Comparison of ENCODE assay signal across 10 mouse cellular contexts in genomic region chr15:103300560-103300959, GRCm38 (mm10). TPM values are rescaled to one million over a fixed set of nuclear protein-coding genes. Genes with fewer than 3 reads are reported as not detected.
A peak's percentile ranks its signal among the peaks of the same experiment; 100 is the strongest.
DNase-seq lines count a peak whose midpoint lies in the region; ATAC-seq and TF ChIP-seq lines count a peak whose summit lies in the region.
"Had no signal": no experiment of that assay in that cellular context is flagged by ENCODE, and none has a peak within 500 bp of the region (broad histone marks: within the 10 kb centered on the region; RNA-seq: fewer than 3 reads in every experiment).

No protein-coding gene starts in this region.

- H3K27ac ChIP-seq in layer of hippocampus, adult 2 months: peak overlapping the region; percentile 88
- H3K27ac ChIP-seq in forebrain, embryonic 10.5 days: peak overlapping the region; percentile 97
- 0 out of 2 replicates have a peak overlapping the region, but pooled peaks have one; percentile 1 for H3K27ac ChIP-seq in intestine, postnatal 0 days (ENCODE audit: low read depth, low read length)
- H3K27ac ChIP-seq in neural tube, embryonic 15.5 days (replicated peaks): peak overlapping the region; percentile 99

- no peak overlapping the region for H3K9ac ChIP-seq in intestine, postnatal 0 days (ENCODE audit: low read depth, low read length)
- H3K9ac ChIP-seq in neural tube, embryonic 15.5 days (replicated peaks): peak overlapping the region; percentile 31

- no peaks in the 10 kb centered on the region for H3K9me3 ChIP-seq in forebrain, embryonic 10.5 days
- no peaks in the 10 kb centered on the region for H3K9me3 ChIP-seq in intestine, postnatal 0 days (ENCODE audit: control insufficient read depth)
- H3K9me3 ChIP-seq in neural tube, embryonic 15.5 days (replicated peaks): no peaks in the 10 kb centered on the region
- H3K9me3 ChIP-seq: megakaryocyte, embryonic 14.5 days had no signal

- intact Hi-C loops in gastrocnemius, postnatal 36 days (cut with DNase I): no loop called here

- H3K36me3 ChIP-seq in forebrain, embryonic 10.5 days (replicated peaks): peaks cover 38% of the 10 kb centered on the region
- peaks cover 42% of the 10 kb centered on the region for H3K36me3 ChIP-seq in intestine, postnatal 0 days (ENCODE audit: control insufficient read depth, insufficient read depth)
- H3K36me3 ChIP-seq in neural tube, embryonic 15.5 days: no peaks in the 10 kb centered on the region

- no peak overlapping the region for H3K4me2 ChIP-seq in intestine, postnatal 0 days (replicated peaks; ENCODE audit: low read depth)
- peak overlapping the region; percentile 52 for H3K4me2 ChIP-seq in neural tube, embryonic 15.5 days

- peak overlapping the region; percentile 39 for H3K4me3 ChIP-seq in layer of hippocampus, adult 2 months
- peak overlapping the region; percentile 46 for H3K4me3 ChIP-seq in forebrain, embryonic 10.5 days
- H3K4me3 ChIP-seq in intestine, postnatal 0 days (ENCODE audit: low read depth, low read length): no peak overlapping the region
- 0 out of 2 replicates have a peak overlapping the region, but pooled peaks have one; percentile 19 for H3K4me3 ChIP-seq in neural tube, embryonic 15.5 days (replicated peaks)
- H3K4me3 ChIP-seq: megakaryocyte, embryonic 14.5 days had no signal

- no peaks in the 10 kb centered on the region for H3K27me3 ChIP-seq in forebrain, embryonic 10.5 days (ENCODE audit: poor library complexity, severe bottlenecking)
- no peaks in the 10 kb centered on the region for H3K27me3 ChIP-seq in intestine, postnatal 0 days (replicated peaks; ENCODE audit: control insufficient read depth, insufficient read depth, low read length)
- H3K27me3 ChIP-seq in neural tube, embryonic 15.5 days (replicated peaks): no peaks in the 10 kb centered on the region
- H3K27me3 ChIP-seq: Patski had no signal

- no peak for DNase-seq in layer of hippocampus, adult 2 months (ENCODE audit: low spot score in 2 of 2)
- DNase-seq in layer of hippocampus, adult 9-10 months (ENCODE audit: low spot score): no peak
- DNase-seq in forebrain, embryonic 10.5 days (ENCODE audit: extremely low spot score, low spot score): no peak
- no peak for DNase-seq in urinary bladder, postnatal 14 days (ENCODE audit: low spot score)
- DNase-seq in gastrocnemius, postnatal 36 days: no peak
- no peak for DNase-seq in adrenal gland, adult (ENCODE audit: inconsistent age in 2 of 2, low spot score in 1 of 2)

- H3K4me1 ChIP-seq in forebrain, embryonic 10.5 days: peaks cover 98% of the 10 kb centered on the region
- H3K4me1 ChIP-seq in intestine, postnatal 0 days (replicated peaks; ENCODE audit: control insufficient read depth, insufficient read depth, low read length): peaks cover 7% of the 10 kb centered on the region
- H3K4me1 ChIP-seq in neural tube, embryonic 15.5 days: peaks cover 94% of the 10 kb centered on the region

- TF ChIP-seq CTCF in layer of hippocampus, adult 2 months (conservative IDR thresholded peaks at IDR 0.05): no peak
- TF ChIP-seq CTCF in intestine, postnatal 0 days (IDR thresholded peaks at IDR 0.05; ENCODE audit: low read depth): no peak

- 2% methylated on average over 2 of the region's 2 CpGs for WGBS in forebrain, embryonic 10.5 days
- 41% methylated on average over 2 of the region's 2 CpGs for WGBS in intestine, postnatal 0 days
- WGBS in neural tube, embryonic 15.5 days: 3% methylated on average over 2 of the region's 2 CpGs

- ATAC-seq in intestine, postnatal 0 days: no peak
- peak; percentile 3; the same call in 1 of the 2 replicates for ATAC-seq in neural tube, embryonic 15.5 days (ENCODE audit: low FRiP score)
- ATAC-seq: Patski had no signal

RNA-seq across cellular contexts. Expression of gene Gpr84, which starts 9.9 kb away (rescaled TPM):
- under 1 TPM; 0.61 to 0.81 TPM for total RNA-seq in layer of hippocampus, adult 2 months (2021)
- 0.14 and 0.36 TPM in 2 replicates for polyA plus RNA-seq in forebrain, embryonic 10.5 days (2016; fragmentation: Nextera tagmentation; extraction: Ambion mirVana)
- not detected in 2 replicates for polyA plus RNA-seq in intestine, postnatal 0 days (2015; fragmentation: Nextera tagmentation; extraction: Ambion mirVana)
- 0.33 and 0.60 TPM in 2 replicates for polyA plus RNA-seq in neural tube, embryonic 15.5 days (2015; fragmentation: Nextera tagmentation; extraction: Ambion mirVana)
- total RNA-seq in gastrocnemius, postnatal 36 days (2021): not detected
- polyA plus RNA-seq: Patski had no signal

RNA-seq across cellular contexts. Expression of gene Copz1, which starts 28.0 kb away (rescaled TPM):
- 10 to 100 TPM; 91.0 to 96.2 TPM for total RNA-seq in layer of hippocampus, adult 2 months (2021)
- 279 and 280 TPM in 2 replicates for polyA plus RNA-seq in forebrain, embryonic 10.5 days (2016; fragmentation: Nextera tagmentation; extraction: Ambion mirVana)
- polyA plus RNA-seq in intestine, postnatal 0 days (2015; fragmentation: Nextera tagmentation; extraction: Ambion mirVana): 248 and 253 TPM in 2 replicates
- 190 and 207 TPM in 2 replicates for polyA plus RNA-seq in neural tube, embryonic 15.5 days (2015; fragmentation: Nextera tagmentation; extraction: Ambion mirVana)
- total RNA-seq in gastrocnemius, postnatal 36 days (2021): 10 to 100 TPM; 33.4 to 34.6 TPM

RNA-seq across cellular contexts. Expression of gene Zfp385a, which starts 39.3 kb away (rescaled TPM):
- 10 to 100 TPM; 40.8 to 42.2 TPM for total RNA-seq in layer of hippocampus, adult 2 months (2021)
- polyA plus RNA-seq in forebrain, embryonic 10.5 days (2016; fragmentation: Nextera tagmentation; extraction: Ambion mirVana): 23.1 and 23.6 TPM in 2 replicates
- polyA plus RNA-seq in intestine, postnatal 0 days (2015; fragmentation: Nextera tagmentation; extraction: Ambion mirVana): 2.9 and 3.1 TPM in 2 replicates
- 18.6 and 19.9 TPM in 2 replicates for polyA plus RNA-seq in neural tube, embryonic 15.5 days (2015; fragmentation: Nextera tagmentation; extraction: Ambion mirVana)
- 10 to 100 TPM in 1 of 2 experiments, 1 to 10 TPM in 1; 8.7 to 12.7 TPM for total RNA-seq in gastrocnemius, postnatal 36 days (2021)

RNA-seq across cellular contexts. Expression of gene Nfe2, which starts 42.4 kb away (rescaled TPM):
- total RNA-seq in layer of hippocampus, adult 2 months (2021): not detected
- polyA plus RNA-seq in forebrain, embryonic 10.5 days (2016; fragmentation: Nextera tagmentation; extraction: Ambion mirVana): 5.5 and 8.3 TPM in 2 replicates
- polyA plus RNA-seq in intestine, postnatal 0 days (2015; fragmentation: Nextera tagmentation; extraction: Ambion mirVana): 0.82 and 0.90 TPM in 2 replicates
- 0.99 and 4.6 TPM in 2 replicates for polyA plus RNA-seq in neural tube, embryonic 15.5 days (2015; fragmentation: Nextera tagmentation; extraction: Ambion mirVana)
- total RNA-seq in gastrocnemius, postnatal 36 days (2021): not detected
- polyA plus RNA-seq: Patski had no signal

Comparison
In these comparisons a context has a peak if more than half of its experiments do, and no peak if none do; other contexts are left out.
1. H3K27ac ChIP-seq: peak in every context shown above with its lines; median percentile 99 in neural tube, embryonic 15.5 days; 97 in forebrain, embryonic 10.5 days; 88 in layer of hippocampus, adult 2 months; 1 in intestine, postnatal 0 days.